Mouse (Mus musculus) stomach, postnatal 0 days (tissue): ENCODE results near the gene Pptc7.

ENCODE experiments used
- CTCF ChIP-seq: IDR thresholded peaks from 2 replicates; pipeline ENCODE4 v1.5.1; 2016; ENCODE audit warnings: antibody characterized with exemption, low read depth, mild to moderate bottlenecking, moderate library complexity
- EP300 ChIP-seq: optimal IDR thresholded peaks from 2 replicates; pipeline ENCODE3; 2016; ENCODE audit warnings: antibody characterized with exemption

GRCm38 (mm10) chr5:122334682-122335081, 50.5 kb downstream of the Pptc7 start:
- TF ChIP-seq CTCF (no peak), EP300 (no peak)
